Mouse (Mus musculus): ENCODE measurements at regions not wholly inside any gene's neighbourhood (a gene's known extent, or its start where the extent isn't known, plus 50 kb on each side); places are given as distances from the start of the nearest gene placed in this dataset.

GRCm38 (mm10) chr12:12683733-12684470, 257.8 kb downstream of the Mycn start:
- no peaks in the 10 kb centered on the region for H3K9me3 ChIP-seq (replicated peaks)
- H3K9ac ChIP-seq = no peak overlapping the region
- peak overlapping the region; percentile 26; the same call in 1 of the 2 replicates for H3K4me2 ChIP-seq
- peaks cover 5% of the 10 kb centered on the region for H3K27me3 ChIP-seq
- peaks cover 34% of the 10 kb centered on the region for H3K4me1 ChIP-seq
- no peak for ATAC-seq (replicated peaks; ENCODE audit: low FRiP score)
- H3K4me3 ChIP-seq (replicated peaks) = no peak overlapping the region
- H3K27ac ChIP-seq = no peak overlapping the region
- WGBS = 49% methylated on average over 10 of the region's 10 CpGs
- H3K36me3 ChIP-seq = no peaks in the 10 kb centered on the region

GRCm38 (mm10) chr12:12681101-12681500, 260.6 kb downstream of the Mycn start:
- peak; percentile 26; the same call in 1 of the 2 replicates for ATAC-seq (replicated peaks; ENCODE audit: low FRiP score)
- Histone ChIP-seq H3K4me2 (peak overlapping the region; percentile 52), H3K27me3 (peaks cover 5% of the 10 kb centered on the region), H3K27ac (0 out of 2 replicates have a peak overlapping the region, but pooled peaks have one; percentile 18), H3K4me1 (peaks cover 34% of the 10 kb centered on the region), H3K4me3 (replicated peaks) (peak overlapping the region; percentile 29), H3K9ac (no peak overlapping the region), H3K9me3 (replicated peaks) (no peaks in the 10 kb centered on the region), H3K36me3 (no peaks in the 10 kb centered on the region)
- 12% methylated on average over 6 of the region's 6 CpGs for WGBS

- WGBS = 8% methylated on average over 14 of the region's 14 CpGs
- Histone ChIP-seq H3K27me3 (peaks cover 5% of the 10 kb centered on the region), H3K9me3 (replicated peaks) (no peaks in the 10 kb centered on the region), H3K9ac (0 out of 2 replicates have a peak overlapping the region, but pooled peaks have one; percentile 2), H3K36me3 (no peaks in the 10 kb centered on the region), H3K4me3 (replicated peaks) (peak overlapping the region; percentile 29), H3K4me1 (peaks cover 31% of the 10 kb centered on the region), H3K4me2 (peak overlapping the region; percentile 52), H3K27ac (no peak overlapping the region)
- peak; percentile 81 for ATAC-seq (replicated peaks; ENCODE audit: low FRiP score)
Measured at GRCm38 (mm10) chr12:12680371-12680921, 261.3 kb downstream of the Mycn start.

- Histone ChIP-seq H3K9ac (no peak overlapping the region), H3K9me3 (replicated peaks) (no peaks in the 10 kb centered on the region), H3K27me3 (no peaks in the 10 kb centered on the region; the same call in 1 of the 2 replicates), H3K36me3 (no peaks in the 10 kb centered on the region), H3K4me1 (peaks cover 14% of the 10 kb centered on the region), H3K4me3 (replicated peaks) (no peak overlapping the region), H3K27ac (no peak overlapping the region), H3K4me2 (no peak overlapping the region)
- 84% methylated on average over 9 of the region's 9 CpGs for WGBS
- no peak for ATAC-seq (replicated peaks; ENCODE audit: low FRiP score)
Measured at GRCm38 (mm10) chr12:12676676-12677075, 265.0 kb downstream of the Mycn start.

GRCm38 (mm10) chr12:12669931-12670330, 271.8 kb downstream of the Mycn start:
- Histone ChIP-seq H3K9ac (no peak overlapping the region), H3K4me3 (replicated peaks) (no peak overlapping the region), H3K27me3 (no peaks in the 10 kb centered on the region), H3K4me2 (no peak overlapping the region), H3K9me3 (replicated peaks) (no peaks in the 10 kb centered on the region), H3K4me1 (no peaks in the 10 kb centered on the region), H3K27ac (no peak overlapping the region), H3K36me3 (no peaks in the 10 kb centered on the region)
- WGBS = 57% methylated on average over 5 of the region's 5 CpGs
- 0 out of 2 replicates have a peak, but pooled peaks have one; percentile 4 for ATAC-seq (replicated peaks; ENCODE audit: low FRiP score)

- H3K4me2 ChIP-seq = no peak overlapping the region
- H3K9ac ChIP-seq = no peak overlapping the region
- H3K4me1 ChIP-seq = no peaks in the 10 kb centered on the region
- ATAC-seq (replicated peaks; ENCODE audit: low FRiP score) = no peak
- H3K4me3 ChIP-seq (replicated peaks) = no peak overlapping the region
- no peaks in the 10 kb centered on the region for H3K27me3 ChIP-seq
- H3K27ac ChIP-seq = no peak overlapping the region
- H3K36me3 ChIP-seq = no peaks in the 10 kb centered on the region
- 80% methylated on average over 4 of the region's 4 CpGs for WGBS
- H3K9me3 ChIP-seq (replicated peaks) = no peaks in the 10 kb centered on the region
Measured at GRCm38 (mm10) chr12:12668919-12669318, 272.8 kb downstream of the Mycn start.

- Histone ChIP-seq H3K9me3 (replicated peaks) (no peaks in the 10 kb centered on the region), H3K4me1 (peaks cover 5% of the 10 kb centered on the region; the same call in 1 of the 2 replicates), H3K4me2 (no peak overlapping the region), H3K27me3 (no peaks in the 10 kb centered on the region), H3K27ac (no peak overlapping the region), H3K36me3 (no peaks in the 10 kb centered on the region), H3K9ac (no peak overlapping the region), H3K4me3 (replicated peaks) (no peak overlapping the region)
- ATAC-seq (replicated peaks; ENCODE audit: low FRiP score) = no peak
- WGBS = 70% methylated on average over 8 of the region's 8 CpGs
Measured at GRCm38 (mm10) chr12:12655611-12656010, 286.1 kb downstream of the Mycn start.

GRCm38 (mm10) chr12:12655184-12655583, 286.5 kb downstream of the Mycn start:
- Histone ChIP-seq H3K4me3 (replicated peaks) (no peak overlapping the region), H3K27me3 (no peaks in the 10 kb centered on the region), H3K9ac (no peak overlapping the region), H3K27ac (no peak overlapping the region), H3K4me1 (peaks cover 5% of the 10 kb centered on the region; the same call in 1 of the 2 replicates), H3K4me2 (no peak overlapping the region), H3K9me3 (replicated peaks) (no peaks in the 10 kb centered on the region), H3K36me3 (no peaks in the 10 kb centered on the region)
- ATAC-seq (replicated peaks; ENCODE audit: low FRiP score) = no peak
- 39% methylated on average over 9 of the region's 10 CpGs for WGBS

- 65% methylated on average over 7 of the region's 7 CpGs for WGBS
- Histone ChIP-seq H3K4me1 (peaks cover 5% of the 10 kb centered on the region; the same call in 1 of the 2 replicates), H3K9ac (no peak overlapping the region), H3K4me3 (replicated peaks) (no peak overlapping the region), H3K36me3 (no peaks in the 10 kb centered on the region), H3K27me3 (no peaks in the 10 kb centered on the region), H3K9me3 (replicated peaks) (no peaks in the 10 kb centered on the region), H3K4me2 (no peak overlapping the region), H3K27ac (no peak overlapping the region)
- ATAC-seq (replicated peaks; ENCODE audit: low FRiP score) = no peak
Measured at GRCm38 (mm10) chr12:12652361-12652760, 289.4 kb downstream of the Mycn start.

- H3K4me2 ChIP-seq = no peak overlapping the region
- H3K4me3 ChIP-seq (replicated peaks) = no peak overlapping the region
- ATAC-seq (replicated peaks; ENCODE audit: low FRiP score) = no peak
- peaks cover 10% of the 10 kb centered on the region; the same call in 1 of the 2 replicates for H3K4me1 ChIP-seq
- 95% methylated on average over 1 of the region's 1 CpGs for WGBS
- no peaks in the 10 kb centered on the region for H3K27me3 ChIP-seq
- no peak overlapping the region for H3K27ac ChIP-seq
- no peaks in the 10 kb centered on the region for H3K36me3 ChIP-seq
- no peak overlapping the region for H3K9ac ChIP-seq
- H3K9me3 ChIP-seq (replicated peaks) = no peaks in the 10 kb centered on the region
Measured at GRCm38 (mm10) chr12:12650309-12650708, 291.4 kb downstream of the Mycn start.

- Histone ChIP-seq H3K9me3 (replicated peaks) (no peaks in the 10 kb centered on the region), H3K27ac (no peak overlapping the region), H3K9ac (no peak overlapping the region), H3K36me3 (no peaks in the 10 kb centered on the region), H3K27me3 (no peaks in the 10 kb centered on the region), H3K4me3 (replicated peaks) (no peak overlapping the region), H3K4me2 (no peak overlapping the region), H3K4me1 (peaks cover 19% of the 10 kb centered on the region; the same call in 1 of the 2 replicates)
- WGBS = 60% methylated on average over 6 of the region's 6 CpGs
- ATAC-seq (replicated peaks; ENCODE audit: low FRiP score) = no peak
Measured at GRCm38 (mm10) chr12:12647467-12647866, 294.2 kb downstream of the Mycn start.

GRCm38 (mm10) chr12:12645183-12645582, 296.5 kb downstream of the Mycn start:
- no peaks in the 10 kb centered on the region for H3K27me3 ChIP-seq
- H3K27ac ChIP-seq = no peak overlapping the region
- no peaks in the 10 kb centered on the region for H3K9me3 ChIP-seq (replicated peaks)
- 59% methylated on average over 4 of the region's 4 CpGs for WGBS
- H3K4me3 ChIP-seq (replicated peaks) = no peak overlapping the region
- 0 out of 2 replicates have a peak, but pooled peaks cover 17% of the 10 kb centered on the region for H3K4me1 ChIP-seq
- no peak overlapping the region for H3K4me2 ChIP-seq
- H3K9ac ChIP-seq = no peak overlapping the region
- H3K36me3 ChIP-seq = no peaks in the 10 kb centered on the region
- peak; percentile 88 for ATAC-seq (replicated peaks; ENCODE audit: low FRiP score)

Measured in kidney, embryonic 15.5 days (tissue).